Mouse (Mus musculus): Measurements from ENCODE around the gene 4921504E06Rik. TPM values are rescaled to one million over a fixed set of nuclear protein-coding genes. Genes with fewer than 3 reads are reported as not detected.

The 4921504E06Rik gene
- 0.05 TPM in 1 of 2 replicates, not detected in the other for polyA plus RNA-seq (2015; fragmentation: Nextera tagmentation; extraction: Ambion mirVana)

DNA sequence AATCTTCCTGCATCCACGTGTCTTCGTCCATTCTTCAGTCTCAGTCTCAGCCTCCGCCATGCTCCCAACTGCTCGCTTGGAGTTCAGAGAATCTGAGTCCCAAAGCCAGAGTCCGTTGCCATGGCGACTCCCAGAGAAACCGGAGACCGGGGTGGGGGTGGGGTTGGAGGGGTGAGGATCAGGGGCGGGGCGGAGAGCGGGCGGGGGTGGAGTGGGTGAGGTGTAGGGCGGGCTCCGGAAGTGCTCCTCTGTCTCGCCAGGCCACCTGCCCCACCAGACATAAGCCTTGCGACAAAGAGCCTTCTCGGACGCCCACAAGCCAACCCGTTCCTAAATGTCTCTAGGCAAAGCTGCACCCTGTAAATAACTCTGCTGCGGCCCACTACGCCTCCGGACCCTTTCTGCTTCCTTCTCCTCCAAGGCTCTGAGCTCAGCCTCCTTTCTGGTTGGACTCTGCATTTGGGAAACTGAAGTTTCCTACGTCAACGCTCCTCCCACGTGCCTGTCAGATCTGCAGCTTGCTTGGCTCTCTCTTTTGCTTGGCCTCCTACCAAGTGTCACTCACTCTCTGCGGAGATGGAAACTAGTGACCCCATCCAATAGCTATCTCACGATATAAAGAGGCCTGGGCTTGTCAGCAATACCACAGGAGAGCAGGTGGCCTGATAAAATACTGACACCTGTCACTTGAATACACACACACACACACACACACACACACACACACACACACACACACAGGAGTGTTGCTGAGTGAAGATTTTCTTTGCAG is at the start of gene 4921504E06Rik:
TSS of gene 4921504E06Rik (minus strand) at position 94 of the 772 bp plus-strand sequence.
- Histone ChIP-seq H3K36me3 (ENCODE audit: control insufficient read depth, insufficient read depth, low read length) (no peaks in the 10 kb centered on the region), H3K4me2 (replicated peaks; ENCODE audit: low read depth) (peak within 1 kb of the TSS; percentile 71), H3K27me3 (ENCODE audit: control insufficient read depth, insufficient read depth, low read length) (no peaks in the 10 kb centered on the region), H3K4me3 (ENCODE audit: low read depth, low read length) (peak within 1 kb of the TSS; percentile 34), H3K4me1 (replicated peaks; ENCODE audit: control insufficient read depth, insufficient read depth) (no peaks in the 10 kb centered on the region), H3K9ac (ENCODE audit: low read length) (peak within 1 kb of the TSS; percentile 48), H3K9me3 (ENCODE audit: control insufficient read depth, low read length) (no peaks in the 10 kb centered on the region), H3K27ac (replicated peaks) (0 out of 2 replicates have a peak within 1 kb of the TSS, but pooled peaks have one; percentile 35)
- TF ChIP-seq EP300 (optimal IDR thresholded peaks at IDR 0.05) (no peak), CTCF (IDR thresholded peaks at IDR 0.05; ENCODE audit: low read depth) (no peak)
- ATAC-seq (ENCODE audit: low FRiP score, low TSS enrichment) (peak; percentile 88), DNase-seq (ENCODE audit: low spot score) (peak; percentile 81)
- WGBS = under 1% methylated on average over 27 of the region's 27 CpGs

DNA sequence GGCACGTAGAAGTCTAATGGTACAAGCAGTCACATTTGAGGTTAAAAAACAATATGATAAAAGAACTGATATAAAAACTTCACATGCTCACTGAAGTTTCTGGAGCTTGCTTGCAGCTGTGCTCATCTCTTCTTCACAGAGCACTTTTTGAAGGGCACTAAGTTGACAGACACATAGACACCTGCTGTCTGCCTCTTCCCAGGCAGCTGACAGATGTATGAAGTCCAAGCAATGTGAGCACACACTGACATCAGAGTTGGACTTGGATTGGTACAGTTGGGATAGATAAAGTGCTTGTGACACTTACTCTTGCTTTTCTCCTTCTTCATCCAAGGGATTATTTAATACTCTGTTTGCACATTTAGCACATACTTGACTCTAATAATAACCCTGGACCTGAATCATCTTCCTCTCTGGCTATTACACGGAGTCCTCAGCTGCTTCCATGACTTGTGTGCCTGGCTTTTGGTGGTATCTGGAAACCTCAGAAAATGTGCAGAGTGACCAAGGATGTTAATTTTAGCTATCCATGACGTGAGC is 47.7 kb upstream of the 4921504E06Rik start:
- H3K36me3 ChIP-seq (ENCODE audit: control insufficient read depth, insufficient read depth, low read length) = no peaks in the 10 kb centered on the region
- ATAC-seq (ENCODE audit: low FRiP score, low TSS enrichment) = no peak

DNA sequence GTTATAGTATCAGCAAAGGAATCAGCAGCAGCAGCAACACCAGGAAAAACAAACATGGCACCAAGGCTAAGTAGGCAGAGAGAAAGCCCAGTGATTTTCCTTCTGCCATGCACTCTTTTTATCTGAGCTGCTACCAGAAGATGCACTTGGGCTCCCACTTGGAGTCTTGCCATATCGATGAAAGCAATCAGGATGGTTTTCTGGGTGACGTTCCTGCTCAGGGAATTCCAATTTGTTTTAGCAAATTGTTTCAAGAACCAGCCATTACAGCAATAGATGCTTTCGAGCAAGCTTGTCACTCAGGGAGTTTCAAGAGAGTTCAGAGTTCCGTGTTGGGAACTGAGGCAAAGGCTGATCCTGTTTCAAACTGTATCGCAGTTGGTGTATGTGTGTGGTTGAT is 47.1 kb upstream of the 4921504E06Rik start:
- no peaks in the 10 kb centered on the region for H3K4me1 ChIP-seq (replicated peaks; ENCODE audit: control insufficient read depth, insufficient read depth)
- H3K9me3 ChIP-seq (ENCODE audit: control insufficient read depth, low read length) = no peaks in the 10 kb centered on the region
- H3K27me3 ChIP-seq (ENCODE audit: control insufficient read depth, insufficient read depth, low read length) = no peaks in the 10 kb centered on the region
- H3K36me3 ChIP-seq (ENCODE audit: control insufficient read depth, insufficient read depth, low read length) = no peaks in the 10 kb centered on the region
- TF ChIP-seq CTCF (IDR thresholded peaks at IDR 0.05; ENCODE audit: low read depth) = no peak
- no peak for TF ChIP-seq EP300 (optimal IDR thresholded peaks at IDR 0.05)
- no peak overlapping the region for H3K27ac ChIP-seq (replicated peaks)
- H3K9ac ChIP-seq (ENCODE audit: low read length) = no peak overlapping the region
- no peak overlapping the region for H3K4me2 ChIP-seq (replicated peaks; ENCODE audit: low read depth)
- no peak overlapping the region for H3K4me3 ChIP-seq (ENCODE audit: low read depth, low read length)
- 84% methylated on average over 5 of the region's 5 CpGs for WGBS
- DNase-seq (ENCODE audit: low spot score) (no peak), ATAC-seq (ENCODE audit: low FRiP score, low TSS enrichment) (no peak)

More for the DNA sequence above, 47.7 kb upstream of the 4921504E06Rik start:
- WGBS = 69% methylated on average over 3 of the region's 3 CpGs
- no peaks in the 10 kb centered on the region for H3K4me1 ChIP-seq (replicated peaks; ENCODE audit: control insufficient read depth, insufficient read depth)
- H3K27ac ChIP-seq (replicated peaks) = no peak overlapping the region
- H3K4me3 ChIP-seq (ENCODE audit: low read depth, low read length) = no peak overlapping the region
- DNase-seq (ENCODE audit: low spot score) = no peak
- TF ChIP-seq EP300 (optimal IDR thresholded peaks at IDR 0.05) = no peak
- H3K4me2 ChIP-seq (replicated peaks; ENCODE audit: low read depth) = no peak overlapping the region
- H3K9me3 ChIP-seq (ENCODE audit: control insufficient read depth, low read length) = no peaks in the 10 kb centered on the region
- no peaks in the 10 kb centered on the region for H3K27me3 ChIP-seq (ENCODE audit: control insufficient read depth, insufficient read depth, low read length)
- no peak overlapping the region for H3K9ac ChIP-seq (ENCODE audit: low read length)

DNA sequence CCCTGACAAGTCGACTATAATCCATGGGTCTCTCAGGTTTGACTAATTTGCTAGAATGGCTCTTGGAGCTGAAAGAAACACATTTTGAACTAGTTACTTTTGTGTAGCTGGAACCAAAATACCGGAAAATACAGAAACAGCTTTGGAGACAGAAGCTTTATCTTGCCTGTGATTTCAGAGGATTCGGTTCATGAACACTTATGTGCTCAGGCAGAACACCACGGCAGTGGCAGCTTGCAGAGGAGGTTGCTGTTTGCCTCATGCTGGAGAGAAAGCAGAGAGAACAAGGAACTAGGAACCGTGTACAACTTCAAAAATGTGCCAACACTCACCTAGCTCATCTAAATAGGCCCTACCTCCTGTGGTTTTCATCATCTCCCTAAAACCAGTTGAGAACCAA is 46.1 kb upstream of the 4921504E06Rik start:
- H3K36me3 ChIP-seq (ENCODE audit: control insufficient read depth, insufficient read depth, low read length) = no peaks in the 10 kb centered on the region
- no peak overlapping the region for H3K4me3 ChIP-seq (ENCODE audit: low read depth, low read length)
- H3K9me3 ChIP-seq (ENCODE audit: control insufficient read depth, low read length) = no peaks in the 10 kb centered on the region
- no peak overlapping the region for H3K9ac ChIP-seq (ENCODE audit: low read length)
- no peak for DNase-seq (ENCODE audit: low spot score)
- no peak overlapping the region for H3K27ac ChIP-seq (replicated peaks)
- WGBS = 79% methylated on average over 5 of the region's 5 CpGs
- H3K4me1 ChIP-seq (replicated peaks; ENCODE audit: control insufficient read depth, insufficient read depth) = no peaks in the 10 kb centered on the region
- no peaks in the 10 kb centered on the region for H3K27me3 ChIP-seq (ENCODE audit: control insufficient read depth, insufficient read depth, low read length)
- TF ChIP-seq CTCF (IDR thresholded peaks at IDR 0.05; ENCODE audit: low read depth) (no peak), EP300 (optimal IDR thresholded peaks at IDR 0.05) (no peak)
- H3K4me2 ChIP-seq (replicated peaks; ENCODE audit: low read depth) = no peak overlapping the region
- ATAC-seq (ENCODE audit: low FRiP score, low TSS enrichment) = no peak

DNA sequence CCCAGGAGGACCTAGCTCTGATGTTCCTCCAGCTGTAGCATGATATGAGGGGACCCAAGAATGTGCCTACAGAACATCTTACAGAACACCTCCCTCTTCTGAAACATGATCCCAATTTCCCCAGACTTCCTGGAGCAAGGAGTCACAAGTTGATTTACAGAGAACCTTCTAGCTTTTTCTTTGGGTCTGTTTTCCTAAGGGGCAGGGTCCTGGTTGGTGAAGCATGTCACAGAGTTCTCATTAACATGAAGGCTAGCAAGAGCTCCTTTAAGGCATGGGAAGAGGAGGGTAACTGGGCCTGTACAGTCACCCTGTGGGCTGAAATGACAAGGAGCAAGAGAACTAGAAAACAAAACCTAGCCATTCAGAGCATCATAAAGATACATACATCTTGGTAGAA is 43.3 kb upstream of the 4921504E06Rik start:
- DNase-seq (ENCODE audit: low spot score) = no peak

DNA sequence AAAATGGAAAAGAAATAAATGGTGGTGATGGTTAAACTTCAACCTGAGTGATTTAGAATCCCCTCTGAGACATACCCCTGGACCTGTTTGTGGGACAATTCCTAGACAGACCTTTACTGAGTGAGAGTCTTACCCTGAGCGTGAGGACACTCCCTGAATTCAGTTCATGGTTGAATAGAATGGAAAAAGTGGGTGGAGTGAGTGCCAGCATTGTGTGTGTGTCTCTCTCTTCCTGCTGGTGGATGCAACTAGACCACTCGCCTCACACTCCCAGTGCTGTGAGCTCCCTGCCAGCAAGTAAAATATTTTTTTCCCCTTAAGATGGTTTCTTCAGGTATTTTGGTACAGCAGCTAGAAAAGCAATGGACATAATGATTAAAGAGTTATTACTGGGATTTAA is 42.7 kb upstream of the 4921504E06Rik start:
- H3K4me1 ChIP-seq (replicated peaks; ENCODE audit: control insufficient read depth, insufficient read depth) = no peaks in the 10 kb centered on the region
- H3K4me2 ChIP-seq (replicated peaks; ENCODE audit: low read depth) = no peak overlapping the region
- DNase-seq (ENCODE audit: low spot score) (no peak), ATAC-seq (ENCODE audit: low FRiP score, low TSS enrichment) (no peak)
- H3K27me3 ChIP-seq (ENCODE audit: control insufficient read depth, insufficient read depth, low read length) = no peaks in the 10 kb centered on the region
- 44% methylated on average over 2 of the region's 2 CpGs for WGBS
- H3K27ac ChIP-seq (replicated peaks) = no peak overlapping the region
- no peak overlapping the region for H3K4me3 ChIP-seq (ENCODE audit: low read depth, low read length)
- TF ChIP-seq EP300 (optimal IDR thresholded peaks at IDR 0.05) = no peak
- no peak for TF ChIP-seq CTCF (IDR thresholded peaks at IDR 0.05; ENCODE audit: low read depth)
- H3K9me3 ChIP-seq (ENCODE audit: control insufficient read depth, low read length) = no peaks in the 10 kb centered on the region
- H3K9ac ChIP-seq (ENCODE audit: low read length) = no peak overlapping the region
- H3K36me3 ChIP-seq (ENCODE audit: control insufficient read depth, insufficient read depth, low read length) = no peaks in the 10 kb centered on the region

More for the DNA sequence above, 43.3 kb upstream of the 4921504E06Rik start:
- Histone ChIP-seq H3K27ac (replicated peaks) (no peak overlapping the region), H3K4me2 (replicated peaks; ENCODE audit: low read depth) (no peak overlapping the region), H3K36me3 (ENCODE audit: control insufficient read depth, insufficient read depth, low read length) (no peaks in the 10 kb centered on the region), H3K4me3 (ENCODE audit: low read depth, low read length) (no peak overlapping the region), H3K9me3 (ENCODE audit: control insufficient read depth, low read length) (no peaks in the 10 kb centered on the region), H3K27me3 (ENCODE audit: control insufficient read depth, insufficient read depth, low read length) (no peaks in the 10 kb centered on the region), H3K4me1 (replicated peaks; ENCODE audit: control insufficient read depth, insufficient read depth) (no peaks in the 10 kb centered on the region), H3K9ac (ENCODE audit: low read length) (no peak overlapping the region)
- TF ChIP-seq CTCF (IDR thresholded peaks at IDR 0.05; ENCODE audit: low read depth) = no peak
- no peak for TF ChIP-seq EP300 (optimal IDR thresholded peaks at IDR 0.05)
- no peak for ATAC-seq (ENCODE audit: low FRiP score, low TSS enrichment)

Data from stomach, postnatal 0 days (tissue).